Mouse (Mus musculus): ENCODE data around the gene Car1. TPM values are rescaled to one million over a fixed set of nuclear protein-coding genes. Genes with fewer than 3 reads are reported as not detected.
"Not testable (repeated sequence)": the region's sequence is repeated elsewhere in the genome, so short reads cannot be mapped to it uniquely, and the experiment has no call there.

Car1 gene
- polyA plus RNA-seq, 1 experiment = 1.1 TPM

- Histone ChIP-seq H3K9me3 (no peaks in the 10 kb centered on the region), H3K27me3 (replicated peaks) (no peaks in the 10 kb centered on the region), H3K36me3 (replicated peaks; ENCODE audit: low read length) (no peaks in the 10 kb centered on the region), H3K4me3 (replicated peaks) (no peak overlapping the region), H3K4me1 (no peaks in the 10 kb centered on the region)
- TF ChIP-seq GATA1 (IDR thresholded peaks at IDR 0.05; ENCODE audit: borderline replicate concordance, low read length) (no peak), FLI1 (IDR thresholded peaks at IDR 0.05; ENCODE audit: low read length) (no peak)
Observed at GRCm38 (mm10) chr3:14819844-14820504, 11.8 kb upstream of the Car1 start.

DNA sequence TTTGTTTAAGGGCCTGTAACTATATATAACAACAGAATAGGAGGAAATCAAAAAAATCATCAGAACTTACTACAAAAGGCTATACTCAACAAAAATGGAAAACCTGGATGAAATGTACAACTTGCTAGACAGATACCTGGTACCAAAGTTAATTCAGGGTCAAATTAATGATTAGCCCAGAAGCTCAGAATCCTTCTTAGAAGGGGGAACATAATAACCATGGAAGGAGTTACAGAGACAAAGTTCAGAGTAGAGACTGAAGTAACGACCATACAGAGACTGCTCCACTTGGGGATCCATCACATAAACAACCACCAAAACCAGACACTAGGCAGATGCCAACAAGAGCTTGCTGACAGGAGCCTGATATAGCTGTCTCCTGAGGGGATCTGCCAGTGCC lies 7.2 kb upstream of the Car1 start:
- H3K27me3 ChIP-seq (replicated peaks); H3K4me3 ChIP-seq (replicated peaks); H3K9me3 ChIP-seq; H3K36me3 ChIP-seq (replicated peaks; ENCODE audit: low read length); H3K4me1 ChIP-seq: not testable (repeated sequence)

GRCm38 (mm10) chr3:14806702-14807101 lies 1.5 kb downstream of the Car1 start:
- H3K4me3 ChIP-seq (replicated peaks) = no peak overlapping the region
- no peaks in the 10 kb centered on the region for H3K9me3 ChIP-seq
- no peaks in the 10 kb centered on the region for H3K4me1 ChIP-seq
- no peaks in the 10 kb centered on the region for H3K27me3 ChIP-seq (replicated peaks)
- TF ChIP-seq GATA1 (IDR thresholded peaks at IDR 0.05; ENCODE audit: borderline replicate concordance, low read length) (no peak), FLI1 (IDR thresholded peaks at IDR 0.05; ENCODE audit: low read length) (no peak)
- no peaks in the 10 kb centered on the region for H3K36me3 ChIP-seq (replicated peaks; ENCODE audit: low read length)

DNA sequence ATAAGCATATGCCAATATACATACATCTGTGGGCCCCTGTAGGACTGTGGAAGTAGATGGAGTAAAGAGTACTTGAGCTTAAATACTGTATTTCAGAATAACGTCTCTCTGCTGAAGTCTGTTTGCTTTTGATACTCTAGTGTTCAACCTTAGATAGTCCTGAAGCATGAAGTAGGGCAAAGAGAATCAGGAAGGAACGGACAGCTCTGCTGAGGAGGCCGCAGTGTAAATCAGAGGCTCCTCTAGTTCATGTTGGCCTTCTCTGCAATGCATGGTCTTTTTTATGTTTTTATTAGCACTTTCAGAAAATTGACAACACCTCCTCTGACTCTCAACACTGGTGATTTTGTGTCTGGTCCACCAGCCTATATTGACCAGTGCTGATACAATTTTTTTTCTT lies 2.2 kb downstream of the Car1 start:
- Histone ChIP-seq H3K9me3 (no peaks in the 10 kb centered on the region), H3K36me3 (replicated peaks; ENCODE audit: low read length) (no peaks in the 10 kb centered on the region), H3K4me3 (replicated peaks) (no peak overlapping the region), H3K4me1 (no peaks in the 10 kb centered on the region), H3K27me3 (replicated peaks) (no peaks in the 10 kb centered on the region)
- no peak for TF ChIP-seq GATA1 (IDR thresholded peaks at IDR 0.05; ENCODE audit: borderline replicate concordance, low read length)
- TF ChIP-seq FLI1 (IDR thresholded peaks at IDR 0.05; ENCODE audit: low read length) = no peak

DNA sequence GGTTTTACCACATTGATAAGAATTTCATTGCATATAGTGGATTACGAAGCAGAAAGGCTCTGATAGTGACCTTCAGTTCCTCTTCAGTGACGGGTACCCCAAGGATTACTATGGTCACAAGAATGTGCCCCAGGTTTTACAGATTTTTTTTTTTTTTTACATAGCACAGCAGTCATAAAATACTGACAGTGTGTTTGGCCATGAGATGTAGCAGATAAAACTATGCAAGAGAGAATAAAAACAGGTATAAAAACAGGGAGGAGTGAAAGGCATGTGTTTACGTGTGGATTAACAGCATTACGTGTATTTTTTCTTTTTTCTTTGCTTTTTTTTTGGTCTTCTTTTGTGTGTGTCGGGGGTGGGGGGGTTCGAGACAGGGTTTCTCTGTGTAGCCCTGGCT lies 3.3 kb downstream of the Car1 start:
- Histone ChIP-seq H3K36me3 (replicated peaks; ENCODE audit: low read length) (no peaks in the 10 kb centered on the region), H3K27me3 (replicated peaks) (no peaks in the 10 kb centered on the region), H3K4me3 (replicated peaks) (no peak overlapping the region), H3K4me1 (no peaks in the 10 kb centered on the region), H3K9me3 (no peaks in the 10 kb centered on the region)
- TF ChIP-seq FLI1 (IDR thresholded peaks at IDR 0.05; ENCODE audit: low read length) = no peak
- no peak for TF ChIP-seq GATA1 (IDR thresholded peaks at IDR 0.05; ENCODE audit: borderline replicate concordance, low read length)

GRCm38 (mm10) chr3:14797069-14797468 lies 11.1 kb downstream of the Car1 start:
- H3K9me3 ChIP-seq = no peaks in the 10 kb centered on the region
- no peak overlapping the region for H3K4me3 ChIP-seq (replicated peaks)
- no peaks in the 10 kb centered on the region for H3K4me1 ChIP-seq
- H3K36me3 ChIP-seq (replicated peaks; ENCODE audit: low read length) = no peaks in the 10 kb centered on the region
- H3K27me3 ChIP-seq (replicated peaks) = no peaks in the 10 kb centered on the region
- TF ChIP-seq FLI1 (IDR thresholded peaks at IDR 0.05; ENCODE audit: low read length) (no peak), GATA1 (IDR thresholded peaks at IDR 0.05; ENCODE audit: borderline replicate concordance, low read length) (no peak)

GRCm38 (mm10) chr3:14795292-14796020 lies 12.7 kb downstream of the Car1 start:
- Histone ChIP-seq H3K9me3 (no peaks in the 10 kb centered on the region), H3K4me3 (replicated peaks) (no peak overlapping the region), H3K27me3 (replicated peaks) (no peaks in the 10 kb centered on the region), H3K4me1 (no peaks in the 10 kb centered on the region), H3K36me3 (replicated peaks; ENCODE audit: low read length) (no peaks in the 10 kb centered on the region)
- TF ChIP-seq GATA1 (IDR thresholded peaks at IDR 0.05; ENCODE audit: borderline replicate concordance, low read length) (no peak), FLI1 (IDR thresholded peaks at IDR 0.05; ENCODE audit: low read length) (no peak)

DNA sequence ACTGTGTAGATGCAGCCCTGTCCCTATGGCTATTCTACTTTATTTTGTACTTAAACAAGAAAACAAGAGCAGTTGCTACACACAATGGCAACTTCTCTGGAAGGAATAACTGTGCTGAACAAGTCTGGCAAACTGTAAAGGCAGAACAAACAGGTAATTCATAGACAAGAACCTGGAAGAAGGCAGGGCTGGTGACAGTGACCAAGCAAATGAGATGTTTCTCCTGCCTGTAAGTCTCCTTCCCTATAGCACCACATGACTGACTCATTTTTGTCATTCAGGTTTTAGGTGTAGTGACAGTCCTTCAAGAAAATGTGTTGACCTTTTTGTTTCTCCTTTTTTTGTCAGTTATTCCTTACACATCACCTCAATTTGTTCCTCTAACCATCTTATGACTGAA lies 16.1 kb downstream of the Car1 start:
- H3K36me3 ChIP-seq (replicated peaks; ENCODE audit: low read length) = no peaks in the 10 kb centered on the region
- H3K4me1 ChIP-seq = no peaks in the 10 kb centered on the region
- no peak overlapping the region for H3K4me3 ChIP-seq (replicated peaks)
- no peak for TF ChIP-seq FLI1 (IDR thresholded peaks at IDR 0.05; ENCODE audit: low read length)
- TF ChIP-seq GATA1 (IDR thresholded peaks at IDR 0.05; ENCODE audit: borderline replicate concordance, low read length) = no peak
- H3K27me3 ChIP-seq (replicated peaks) = no peaks in the 10 kb centered on the region
- no peaks in the 10 kb centered on the region for H3K9me3 ChIP-seq

GRCm38 (mm10) chr3:14787607-14788006 lies 20.6 kb downstream of the Car1 start:
- Histone ChIP-seq H3K4me3 (replicated peaks) (no peak overlapping the region), H3K36me3 (replicated peaks; ENCODE audit: low read length) (no peaks in the 10 kb centered on the region), H3K27me3 (replicated peaks) (no peaks in the 10 kb centered on the region), H3K4me1 (no peaks in the 10 kb centered on the region), H3K9me3 (no peaks in the 10 kb centered on the region)
- TF ChIP-seq FLI1 (IDR thresholded peaks at IDR 0.05; ENCODE audit: low read length) = no peak
- no peak for TF ChIP-seq GATA1 (IDR thresholded peaks at IDR 0.05; ENCODE audit: borderline replicate concordance, low read length)

DNA sequence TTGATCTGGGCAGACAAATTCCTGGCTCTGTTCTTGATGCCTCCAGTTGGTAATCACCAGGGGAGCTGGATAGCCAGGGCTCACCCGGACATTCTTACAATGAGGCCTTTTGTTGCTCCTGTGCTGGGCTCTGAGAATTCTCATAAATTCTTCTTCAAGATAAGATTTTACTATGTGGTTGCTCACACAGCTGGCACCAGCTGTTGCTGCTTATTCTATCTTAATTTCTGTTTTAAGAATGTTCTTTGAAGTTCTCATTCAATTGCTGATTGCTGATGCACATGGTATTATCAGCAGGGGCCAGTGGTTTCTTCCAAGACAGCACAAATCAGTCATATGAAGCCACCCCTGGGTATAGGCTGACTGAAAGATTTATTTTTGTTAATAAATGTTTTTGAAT lies 21.0 kb downstream of the Car1 start:
- Histone ChIP-seq H3K4me1 (no peaks in the 10 kb centered on the region), H3K4me3 (replicated peaks) (no peak overlapping the region), H3K9me3 (no peaks in the 10 kb centered on the region), H3K36me3 (replicated peaks; ENCODE audit: low read length) (no peaks in the 10 kb centered on the region), H3K27me3 (replicated peaks) (no peaks in the 10 kb centered on the region)
- TF ChIP-seq FLI1 (IDR thresholded peaks at IDR 0.05; ENCODE audit: low read length) (no peak), GATA1 (IDR thresholded peaks at IDR 0.05; ENCODE audit: borderline replicate concordance, low read length) (no peak)

All from megakaryocyte, embryonic 14.5 days (primary cell).